Mouse (Mus musculus) gastrocnemius, postnatal 14 days (tissue): ENCODE data around the gene Abcc4. TPM values are rescaled to one million over a fixed set of nuclear protein-coding genes. Genes with fewer than 3 reads are reported as not detected.
"Not testable (repeated sequence)": the region's sequence is repeated elsewhere in the genome, so short reads cannot be mapped to it uniquely, and the experiment has no call there.

Experiments
- DNase-seq: peaks from one replicate; pipeline ENCODE4 v3.0.0; 2021; ENCODE audit warnings: mixed read lengths
- intact Hi-C: fragments of 180-260 bp; cut with DNase I; formaldehyde crosslinking; loops from one replicate; pipeline ENCODE4 v1.15.1; 2025; ENCODE audit warnings: low total_unique reads
- total RNA-seq, 2 experiments: library from RNA; stranded (reverse); gene quantifications; 2 replicates each; pipeline ENCODE4 v1.2.3; 2021

The Abcc4 gene
- total RNA-seq, 2 experiments from 2014 or later, result 7.9 to 8.2 TPM

- intact Hi-C loops, result no loop called here
Observed at GRCm38 (mm10) chr14:118654903-118655302, 51.1 kb downstream of the Abcc4 start.

GRCm38 (mm10) chr14:118651704-118652439, 54.1 kb downstream of the Abcc4 start:
- DNase-seq, result no peak
- intact Hi-C loops, result no loop called here

More at GRCm38 (mm10) chr14:118654903-118655302, 51.1 kb downstream of the Abcc4 start:
- DNase-seq, result no peak

GRCm38 (mm10) chr14:118649895-118650256, 56.1 kb downstream of the Abcc4 start:
- no peak for DNase-seq
- intact Hi-C loops, result no loop called here

- intact Hi-C loops, result no loop called here
- no peak for DNase-seq
Observed at GRCm38 (mm10) chr14:118649199-118649894, 56.7 kb downstream of the Abcc4 start.

- intact Hi-C loops, DNase-seq: not testable (repeated sequence)
Observed at GRCm38 (mm10) chr14:118642940-118643591, 63.0 kb downstream of the Abcc4 start.

- intact Hi-C loops, result no loop called here
- no peak for DNase-seq
Observed at GRCm38 (mm10) chr14:118642140-118642539, 63.9 kb downstream of the Abcc4 start.

- intact Hi-C loops, result no loop called here
- no peak for DNase-seq
Observed at GRCm38 (mm10) chr14:118638447-118639275, 67.4 kb downstream of the Abcc4 start.

GRCm38 (mm10) chr14:118635493-118636183, 70.4 kb downstream of the Abcc4 start:
- DNase-seq, result peak; percentile 81
- intact Hi-C loops, result no loop called here

GRCm38 (mm10) chr14:118629649-118630048, 76.4 kb downstream of the Abcc4 start:
- intact Hi-C loops, result loop anchor here (10.0 kb wide), 1 partner anchor 65 kb away; no protein-coding TSS in a partner anchor
- DNase-seq, result no peak

GRCm38 (mm10) chr14:118621449-118621789, 84.6 kb downstream of the Abcc4 start:
- intact Hi-C loops, result loop anchor here (10.0 kb wide), 1 partner anchor 73 kb away; no protein-coding TSS in a partner anchor
- DNase-seq, result no peak

GRCm38 (mm10) chr14:118620773-118621448, 85.1 kb downstream of the Abcc4 start:
- intact Hi-C loops, result loop anchor here (10.0 kb wide), 1 partner anchor 74 kb away; no protein-coding TSS in a partner anchor

GRCm38 (mm10) chr14:118616698-118617311, 89.2 kb downstream of the Abcc4 start:
- DNase-seq, result peak; percentile 36
- intact Hi-C loops, result loop anchor here (2.0 to 5.0 kb wide), 2 partner anchors 154 to 200 kb away; no protein-coding TSS in a partner anchor

More at GRCm38 (mm10) chr14:118620773-118621448, 85.1 kb downstream of the Abcc4 start:
- DNase-seq, result no peak

GRCm38 (mm10) chr14:118613734-118614133, 92.3 kb downstream of the Abcc4 start:
- no peak for DNase-seq
- intact Hi-C loops, result no loop called here

GRCm38 (mm10) chr14:118611714-118612113, 94.3 kb downstream of the Abcc4 start:
- no peak for DNase-seq
- intact Hi-C loops, result no loop called here

GRCm38 (mm10) chr14:118610786-118611185, 95.2 kb downstream of the Abcc4 start:
- intact Hi-C loops, result no loop called here
- DNase-seq, result no peak

- intact Hi-C loops, result no loop called here
- no peak for DNase-seq
Observed at GRCm38 (mm10) chr14:118608816-118609465, 97.1 kb downstream of the Abcc4 start.

GRCm38 (mm10) chr14:118608317-118608716, 97.7 kb downstream of the Abcc4 start:
- intact Hi-C loops, result no loop called here
- DNase-seq, result no peak
